Comparison of ENCODE assay signal across 7 mouse cellular contexts in genomic region chr15:36373900-36374611, GRCm38 (mm10).
DNase-seq lines count a peak whose midpoint lies in the region; ATAC-seq and TF ChIP-seq lines count a peak whose summit lies in the region.

No protein-coding gene starts in this region.

- no peak overlapping the region for H3K27ac ChIP-seq in MEL (ENCODE audit: control insufficient read depth, low read depth, low read length)
- H3K27ac ChIP-seq in intestine, postnatal 0 days (ENCODE audit: low read depth, low read length), result peak overlapping the region; percentile 73
- H3K27ac ChIP-seq in liver, embryonic 14.5 days, result peak overlapping the region; percentile 41

- H3K9me3 ChIP-seq in E14TG2a.4 (ENCODE audit: low read length), result peaks cover 10% of the 10 kb centered on the region
- H3K9me3 ChIP-seq in MEL (replicated peaks; ENCODE audit: insufficient read depth, low read length), result no peaks in the 10 kb centered on the region
- H3K9me3 ChIP-seq in intestine, postnatal 0 days (ENCODE audit: control insufficient read depth), result no peaks in the 10 kb centered on the region
- H3K9me3 ChIP-seq in liver, embryonic 14.5 days (ENCODE audit: control insufficient read depth, low read length), result no peaks in the 10 kb centered on the region

- 10% methylated on average over 11 of the region's 11 CpGs for WGBS in intestine, postnatal 0 days
- 18% methylated on average over 11 of the region's 11 CpGs for WGBS in liver, embryonic 14.5 days (ENCODE audit: insufficient replicate concordance)

- H3K36me3 ChIP-seq in E14TG2a.4 (ENCODE audit: insufficient read depth, low read length), result no peaks in the 10 kb centered on the region
- no peaks in the 10 kb centered on the region for H3K36me3 ChIP-seq in MEL (ENCODE audit: control insufficient read depth in 1 of 2, insufficient read depth in 2 of 2, low read length in 2 of 2)
- no peaks in the 10 kb centered on the region for H3K36me3 ChIP-seq in intestine, postnatal 0 days (ENCODE audit: control insufficient read depth, insufficient read depth)
- no peaks in the 10 kb centered on the region for H3K36me3 ChIP-seq in liver, embryonic 14.5 days (replicated peaks; ENCODE audit: control insufficient read depth, insufficient read depth, low read depth)

- no peak for TF ChIP-seq RAD21 in MEL (IDR thresholded peaks at IDR 0.05; ENCODE audit: low read depth, low read length)

- TF ChIP-seq EP300 in MEL (IDR thresholded peaks at IDR 0.05; ENCODE audit: low read depth in 1 of 2, low read length in 2 of 2), result no peak
- no peak for TF ChIP-seq EP300 in liver, embryonic 14.5 days (IDR thresholded peaks at IDR 0.05; ENCODE audit: low read depth)

- TF ChIP-seq POLR2A in MEL (IDR thresholded peaks at IDR 0.05; ENCODE audit: control insufficient read depth in 1 of 2, insufficient read depth in 1 of 2, low read depth in 1 of 2, low read length in 2 of 2, poor library complexity in 1 of 2), result no peak

- peak; percentile 92 for ATAC-seq in erythroid progenitor cell, adult 5-6 weeks (replicated peaks; ENCODE audit: low FRiP score, poor library complexity, severe bottlenecking)
- peak; percentile 77 for ATAC-seq in intestine, postnatal 0 days
- peak; percentile 88 for ATAC-seq in liver, embryonic 14.5 days (ENCODE audit: insufficient read depth)

- H3K4me3 ChIP-seq in E14TG2a.4 (replicated peaks; ENCODE audit: low read length) (peak overlapping the region; percentile 73), MEL (ENCODE audit: control insufficient read depth in 1 of 2, insufficient read depth in 1 of 2, low read depth in 2 of 2, low read length in 2 of 2) (peak overlapping the region; percentile 25 to 66)
- H3K4me3 ChIP-seq in intestine, postnatal 0 days (ENCODE audit: low read depth, low read length), result peak overlapping the region; percentile 47
- peak overlapping the region; percentile 55 to 57 for H3K4me3 ChIP-seq in liver, embryonic 14.5 days (ENCODE audit: insufficient read depth in 1 of 2, low read depth in 2 of 2, low read length in 2 of 2)

- H3K4me1 ChIP-seq in E14TG2a.4 (replicated peaks; ENCODE audit: low read depth, low read length), result peaks cover 53% of the 10 kb centered on the region
- peaks cover 0 to 8% of the 10 kb centered on the region in 2 experiments; a peak in 3 of 4 replicates for H3K4me1 ChIP-seq in MEL (ENCODE audit: control insufficient read depth in 1 of 2, insufficient read depth in 2 of 2, low read length in 2 of 2)
- H3K4me1 ChIP-seq in intestine, postnatal 0 days (replicated peaks; ENCODE audit: control insufficient read depth, insufficient read depth, low read length), result peaks cover 7% of the 10 kb centered on the region; the same call in 1 of the 2 replicates
- peaks cover 9 to 21% of the 10 kb centered on the region in 2 experiments for H3K4me1 ChIP-seq in liver, embryonic 14.5 days (replicated peaks; ENCODE audit: control insufficient read depth in 2 of 2, insufficient read depth in 2 of 2, low read length in 1 of 2)

- no peak for DNase-seq in MEL (ENCODE audit: low read depth, low spot score)
- no peak for DNase-seq in liver, embryonic 14.5 days (ENCODE audit: low read depth in 3 of 3, low spot score in 3 of 3)
- DNase-seq in neural tube, embryonic 10.5 days (ENCODE audit: extremely low spot score, low spot score), result peak; percentile 29
- no peak for DNase-seq in right cerebral cortex, postnatal 36 days (ENCODE audit: low spot score in 2 of 2)

- H3K4me2 ChIP-seq in intestine, postnatal 0 days (replicated peaks; ENCODE audit: low read depth), result peak overlapping the region; percentile 90
- peak overlapping the region; percentile 90 for H3K4me2 ChIP-seq in liver, embryonic 14.5 days (ENCODE audit: low read depth)

- no peak overlapping the region for H3K9ac ChIP-seq in MEL (ENCODE audit: control insufficient read depth, low read depth, low read length, poor library complexity, severe bottlenecking)
- H3K9ac ChIP-seq in intestine, postnatal 0 days (ENCODE audit: low read depth, low read length), result peak overlapping the region; percentile 31; the same call in 1 of the 2 replicates
- H3K9ac ChIP-seq in liver, embryonic 14.5 days (replicated peaks), result peak overlapping the region; percentile 75

- no peaks in the 10 kb centered on the region for H3K79me2 ChIP-seq in MEL (ENCODE audit: control insufficient read depth, insufficient read depth, low read length, poor library complexity)

- TF ChIP-seq CTCF in E14TG2a.4 (conservative IDR thresholded peaks at IDR 0.05; ENCODE audit: low read length) (no peak), MEL (IDR thresholded peaks at IDR 0.05 in 2 of 3, conservative IDR thresholded peaks at IDR 0.05 in 1 of 3; ENCODE audit: control insufficient read depth in 1 of 3, insufficient read depth in 1 of 3, low read depth in 2 of 3, low read length in 3 of 3, poor library complexity in 1 of 3, severe bottlenecking in 1 of 3) (no peak)
- no peak for TF ChIP-seq CTCF in intestine, postnatal 0 days (IDR thresholded peaks at IDR 0.05; ENCODE audit: low read depth)
- TF ChIP-seq CTCF in liver, embryonic 14.5 days (IDR thresholded peaks at IDR 0.05; ENCODE audit: low read depth), result no peak

- H3K27me3 ChIP-seq in E14TG2a.4 (ENCODE audit: insufficient read depth, low read length) (no peaks in the 10 kb centered on the region), MEL (ENCODE audit: control insufficient read depth in 1 of 2, insufficient read depth in 2 of 2, low read length in 2 of 2) (peaks cover 3% of the 10 kb centered on the region in 2 experiments; a peak in 3 of 4 replicates)
- no peaks in the 10 kb centered on the region for H3K27me3 ChIP-seq in intestine, postnatal 0 days (replicated peaks; ENCODE audit: control insufficient read depth, insufficient read depth, low read length)
- peaks cover 2% of the 10 kb centered on the region for H3K27me3 ChIP-seq in liver, embryonic 14.5 days (ENCODE audit: control insufficient read depth, insufficient read depth, low read length)

TF ChIP-seq in MEL, 35 proteins besides CTCF, POLR2A, EP300 and RAD21:
- TF ChIP-seq UBTF (IDR thresholded peaks at IDR 0.05; ENCODE audit: borderline replicate concordance, insufficient read depth, low read depth, low read length) (no peak), MYC (IDR thresholded peaks at IDR 0.05; ENCODE audit: low read depth, low read length) (no peak), SMC3 (IDR thresholded peaks at IDR 0.05; ENCODE audit: low read depth, low read length) (no peak), CHD1 (IDR thresholded peaks at IDR 0.05; ENCODE audit: low read depth, low read length) (no peak), GABPA (IDR thresholded peaks at IDR 0.05; ENCODE audit: low read depth, low read length) (no peak), CHD2 (IDR thresholded peaks at IDR 0.05; ENCODE audit: low read length) (no peak), POLR2AphosphoS5 (IDR thresholded peaks at IDR 0.05; ENCODE audit: borderline replicate concordance, low read depth, low read length) (no peak), NRF1 (IDR thresholded peaks at IDR 0.05; ENCODE audit: insufficient read depth, low read depth, low read length, poor library complexity, severe bottlenecking) (no peak), USF1 (IDR thresholded peaks at IDR 0.05; ENCODE audit: low read depth, low read length) (no peak), USF2 (IDR thresholded peaks at IDR 0.05; ENCODE audit: borderline replicate concordance in 1 of 2, insufficient read depth in 1 of 2, low read depth in 1 of 2, low read length in 2 of 2) (no peak), MAFK (IDR thresholded peaks at IDR 0.05; ENCODE audit: borderline replicate concordance, low read depth, low read length) (no peak), E2F4 (IDR thresholded peaks at IDR 0.05; ENCODE audit: borderline replicate concordance, low read depth, low read length) (no peak), MAZ (IDR thresholded peaks at IDR 0.05; ENCODE audit: low read depth, low read length) (no peak), ETS1 (IDR thresholded peaks at IDR 0.05; ENCODE audit: low read depth, low read length) (no peak), ZKSCAN1 (IDR thresholded peaks at IDR 0.05; ENCODE audit: low read depth, low read length) (no peak), JUND (IDR thresholded peaks at IDR 0.05; ENCODE audit: low read depth, low read length) (no peak)
